Mouse (Mus musculus) spleen, embryonic (tissue): ENCODE data around the gene Usp17lc.
"Not testable (repeated sequence)": the region's sequence is repeated elsewhere in the genome, so short reads cannot be mapped to it uniquely, and the experiment has no call there.

Experiments used
- CTCF ChIA-PET: fragments of 350-600 bp; sonication (Branson Sonifier 250); formaldehyde crosslinking; loops from one replicate; lab custom pipeline; 2022; lab: Charles Lee

Usp17lc gene

DNA sequence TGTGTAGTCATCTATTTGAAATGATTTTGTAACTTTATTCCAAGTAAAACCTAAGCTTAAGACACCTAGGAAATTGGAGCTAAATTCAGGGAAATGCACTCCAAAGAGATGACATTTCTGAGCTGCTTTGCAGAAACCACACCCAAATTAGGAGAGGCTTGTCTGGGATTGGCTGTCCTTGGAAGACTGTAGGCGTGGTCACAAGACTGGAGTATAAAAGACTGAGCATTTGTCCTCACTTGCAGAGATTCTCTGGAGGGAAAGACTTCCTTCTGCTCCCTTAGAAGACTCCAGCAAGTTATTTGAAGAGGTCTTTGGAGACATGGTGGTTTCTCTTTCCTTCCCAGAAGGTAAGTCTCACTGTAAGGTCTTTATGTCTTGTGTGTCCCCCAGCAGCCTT lies at the start of gene Usp17lc:
Gene Usp17lc (plus strand): TSS at position 301 of the 400 bp plus-strand sequence.
- CTCF ChIA-PET, result not testable (repeated sequence)

GRCm38 (mm10) chr7:103386077-103386476 lies 28.8 kb upstream of the Usp17lc start, which contains the start of gene Olfr603:
Olfr603 (minus strand) TSS chr7:103386177.
- CTCF ChIA-PET, result no interaction called here

DNA sequence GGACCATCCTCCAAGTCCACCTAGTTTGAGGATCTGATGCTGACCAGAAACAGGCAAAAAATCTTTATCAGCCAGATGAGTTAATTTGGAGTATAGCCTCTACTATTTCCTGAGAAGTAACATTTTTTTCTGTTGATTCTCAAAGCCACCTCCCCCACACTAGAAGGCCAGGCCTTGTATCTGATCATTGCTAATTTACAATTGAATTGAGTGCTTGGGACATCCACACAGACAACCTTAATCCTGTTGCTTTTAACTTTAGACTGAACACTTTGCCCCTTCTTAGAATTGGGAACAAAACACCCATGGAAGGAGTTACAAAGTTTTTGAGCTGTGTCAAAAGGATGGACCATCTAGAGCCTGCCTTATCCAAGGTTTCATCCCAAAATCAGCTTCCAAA lies 17.1 kb upstream of the Usp17lc start:
- CTCF ChIA-PET, result no interaction called here

DNA sequence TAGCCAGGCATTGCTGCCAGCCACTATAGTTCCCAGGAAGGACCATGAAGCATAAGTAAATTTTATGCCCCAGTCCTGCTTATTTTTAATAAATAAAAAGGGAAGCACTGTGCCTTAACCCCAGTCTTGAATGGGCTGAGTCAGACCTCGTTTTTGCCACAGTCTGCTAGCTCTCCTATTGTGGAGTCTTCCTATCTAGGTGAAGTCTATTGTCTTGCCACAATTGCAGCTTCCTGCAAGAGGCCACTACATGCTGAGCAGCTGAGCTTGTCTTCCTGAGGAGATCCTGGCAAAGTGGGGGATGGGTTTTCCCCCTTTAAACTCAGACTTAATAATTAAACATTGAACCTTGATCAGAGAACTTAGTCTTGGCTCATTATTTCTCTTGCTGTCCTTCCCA lies 15.9 kb upstream of the Usp17lc start:
- CTCF ChIA-PET, result interaction anchor here (0.6 kb wide), 1 partner anchor 9 kb away, joined by 3 read pairs; no protein-coding TSS in a partner anchor

DNA sequence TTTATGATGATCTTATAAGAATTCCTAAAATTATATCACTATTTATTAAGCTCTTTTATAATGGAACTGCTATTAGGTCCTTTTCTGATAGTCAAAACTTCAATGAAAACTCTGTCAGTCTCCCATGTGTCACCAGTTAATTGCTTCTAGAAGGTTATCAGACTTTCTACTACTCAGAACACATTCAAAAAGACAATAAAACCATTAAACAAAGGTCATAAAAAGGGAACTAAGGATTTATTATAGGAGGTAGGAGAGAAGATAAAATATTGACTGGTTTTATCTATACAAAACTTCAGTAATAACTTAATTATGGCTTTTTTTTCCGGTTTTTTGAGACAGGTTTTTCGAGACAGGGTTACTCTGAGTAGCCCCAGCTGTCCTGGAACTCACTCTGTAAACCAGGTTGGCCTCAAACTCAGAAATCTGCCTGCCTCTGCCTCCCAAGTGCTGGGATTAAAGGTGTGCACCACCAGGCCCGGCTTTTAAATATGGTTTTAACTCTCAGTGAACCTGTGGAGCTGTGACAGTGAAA lies 8.3 kb upstream of the Usp17lc start:
- CTCF ChIA-PET, result not testable (repeated sequence)

DNA sequence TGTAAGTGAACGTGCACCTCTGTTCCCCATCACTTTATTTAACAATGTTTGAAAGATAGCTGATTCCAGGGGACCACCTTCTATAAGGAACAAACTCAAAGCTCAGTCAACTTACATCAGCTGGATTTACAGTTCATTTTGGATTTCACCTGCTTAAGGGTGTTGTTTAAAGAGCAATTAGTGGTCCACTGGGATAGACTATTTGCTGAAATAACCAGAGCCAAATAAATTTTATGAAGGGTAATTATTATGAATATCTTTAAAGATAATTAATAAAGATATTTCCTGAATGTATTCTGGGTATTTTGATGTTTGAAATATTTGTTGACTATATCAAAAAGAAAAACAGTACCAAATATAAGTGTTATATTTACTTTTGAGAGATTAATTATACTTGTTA lies 30.5 kb downstream of the Usp17lc start, which contains the start of gene Olfr605:
Gene Olfr605 (minus strand): TSS at position 101 of the 400 bp plus-strand sequence.
- CTCF ChIA-PET, result no interaction called here

DNA sequence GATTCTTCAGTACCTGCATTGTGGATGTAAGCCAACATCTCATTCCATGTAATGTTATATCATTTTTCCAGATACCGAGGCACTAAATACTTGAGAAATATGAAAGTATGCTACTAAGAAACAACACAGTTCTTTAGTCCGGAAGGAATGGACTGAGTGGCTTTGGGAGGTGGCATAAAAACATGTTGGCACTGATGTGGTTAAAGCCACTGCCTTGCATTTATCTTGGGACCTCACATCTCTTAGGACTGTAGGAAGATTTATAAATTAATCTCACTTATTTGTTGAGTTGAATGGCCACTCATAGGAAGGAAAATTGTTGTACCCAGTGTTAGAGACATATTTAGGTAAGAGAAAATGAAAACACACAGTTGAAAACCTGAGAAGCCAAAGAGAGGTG lies 33.9 kb downstream of the Usp17lc start, which contains the start of gene Olfr606:
Gene Olfr606 (plus strand): TSS at position 301 of the 400 bp plus-strand sequence.
- CTCF ChIA-PET, result no interaction called here

DNA sequence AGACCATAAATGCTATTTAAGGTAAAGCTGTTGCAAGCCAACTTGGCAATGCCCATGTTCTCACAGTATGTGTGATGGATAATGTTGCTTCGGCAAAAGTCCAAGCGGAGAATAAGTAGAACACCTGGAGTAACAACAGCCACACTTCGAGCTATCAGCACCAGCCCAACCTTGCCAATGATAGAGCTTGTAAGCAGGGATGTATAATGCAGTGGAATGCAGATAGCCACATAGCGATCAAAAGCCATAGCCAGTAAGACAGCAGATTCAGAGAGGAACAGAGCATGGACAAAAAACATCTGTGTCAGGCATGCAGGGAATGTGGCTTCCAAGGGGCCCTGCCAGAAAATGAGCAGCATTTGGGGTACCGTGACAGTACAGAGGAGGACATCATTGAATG lies 45.7 kb downstream of the Usp17lc start:
- CTCF ChIA-PET, result no interaction called here
